Mouse (Mus musculus) midbrain, embryonic 13.5 days (tissue): Measurements from ENCODE around the gene Mfsd4b1. TPM values are rescaled to one million over a fixed set of nuclear protein-coding genes. Genes with fewer than 3 reads are reported as not detected.

ENCODE experiments used
- ATAC-seq: fragments of 200-750 bp; cut with Nextera tagmentation; 2 replicates; pipeline ENCODE4 v1.8.0; 2017; ENCODE audit warnings: mild to moderate bottlenecking, moderate TSS enrichment, moderate library complexity
- H3K27ac ChIP-seq: fragments of 300-500 bp; sonication (generic); 2 replicates; pipeline ENCODE4 v1.5.1; 2015; ENCODE audit warnings: inconsistent platforms, mild to moderate bottlenecking, moderate library complexity
- H3K27me3 ChIP-seq: fragments of 300-500 bp; sonication (generic); 2 replicates; pipeline ENCODE4 v1.6.1; 2015; ENCODE audit warnings: mild to moderate bottlenecking, inconsistent platforms
- H3K36me3 ChIP-seq: fragments of 300-500 bp; sonication (generic); 2 replicates; pipeline ENCODE4 v1.6.1; 2015; ENCODE audit warnings: mild to moderate bottlenecking, inconsistent platforms
- H3K4me1 ChIP-seq: fragments of 300-500 bp; sonication (generic); replicated peaks from 2 replicates; pipeline ENCODE4 v1.6.1; 2015; ENCODE audit warnings: inconsistent platforms
- H3K4me2 ChIP-seq: fragments of 300-500 bp; sonication (generic); replicated peaks from 2 replicates; pipeline ENCODE4 v1.6.1; 2015; ENCODE audit warnings: moderate library complexity, mild to moderate bottlenecking, inconsistent platforms
- H3K4me3 ChIP-seq: fragments of 300-500 bp; sonication (generic); replicated peaks from 2 replicates; pipeline ENCODE4 v1.5.1; 2015; ENCODE audit warnings: mild to moderate bottlenecking, inconsistent platforms
- H3K9ac ChIP-seq: fragments of 300-500 bp; sonication (generic); replicated peaks from 2 replicates; pipeline ENCODE4 v1.6.1; 2015; ENCODE audit warnings: mild to moderate bottlenecking, inconsistent platforms
- H3K9me3 ChIP-seq: fragments of 300-500 bp; sonication (generic); 2 replicates; pipeline ENCODE4 v1.6.1; 2016; ENCODE audit warnings: mild to moderate bottlenecking, inconsistent platforms
- WGBS: fragments of 180-500 bp; shearing (Covaris S2); methylation state at CpG from one replicate; pipeline ENCODE4 v1.1.7; 2015; 5-methylcytosine and 5-hydroxymethylcytosine counted together
- polyA plus RNA-seq: library from polyadenylated mRNA; unstranded; fragments of >200 nt; fragmentation: Nextera tagmentation; extraction: Ambion mirVana; gene quantifications from 2 replicates; pipeline ENCODE4 v1.2.1, GENCODE M21; 2015

Gene Mfsd4b1
- polyA plus RNA-seq, 1 experiment from 2014 or later, result 0.36 TPM

GRCm38 (mm10) chr10:39986466-39986865 is 38.6 kb downstream of the Mfsd4b1 start, which contains the start of gene Mfsd4b5:
TSS of gene Mfsd4b5 (minus strand) at chr10:39986646.
- Histone ChIP-seq H3K27ac (no peak within 1 kb of the TSS), H3K9me3 (no peaks in the 10 kb centered on the region), H3K4me3 (no peak within 1 kb of the TSS), H3K36me3 (no peaks in the 10 kb centered on the region), H3K27me3 (no peaks in the 10 kb centered on the region), H3K9ac (no peak within 1 kb of the TSS), H3K4me2 (no peak within 1 kb of the TSS), H3K4me1 (no peaks in the 10 kb centered on the region)
- ATAC-seq, result no peak
- WGBS, result 88% methylated on average over 12 of the region's 12 CpGs

GRCm38 (mm10) chr10:39982604-39983003 is 42.5 kb downstream of the Mfsd4b1 start:
- H3K4me1 ChIP-seq, result no peaks in the 10 kb centered on the region
- no peak overlapping the region for H3K4me2 ChIP-seq
- no peaks in the 10 kb centered on the region for H3K27me3 ChIP-seq
- H3K4me3 ChIP-seq, result no peak overlapping the region
- no peak overlapping the region for H3K9ac ChIP-seq
- no peaks in the 10 kb centered on the region for H3K36me3 ChIP-seq
- H3K27ac ChIP-seq, result no peak overlapping the region
- WGBS, result 78% methylated on average over 5 of the region's 5 CpGs
- H3K9me3 ChIP-seq, result 0 out of 2 replicates have a peak, but pooled peaks cover 8% of the 10 kb centered on the region
- no peak for ATAC-seq

- no peak overlapping the region for H3K4me2 ChIP-seq
- no peaks in the 10 kb centered on the region for H3K27me3 ChIP-seq
- ATAC-seq, result no peak
- no peak overlapping the region for H3K9ac ChIP-seq
- WGBS, result 95% methylated on average over 1 of the region's 1 CpGs
- H3K4me3 ChIP-seq, result no peak overlapping the region
- no peaks in the 10 kb centered on the region for H3K36me3 ChIP-seq
- no peak overlapping the region for H3K27ac ChIP-seq
- 0 out of 2 replicates have a peak, but pooled peaks cover 8% of the 10 kb centered on the region for H3K9me3 ChIP-seq
- H3K4me1 ChIP-seq, result no peaks in the 10 kb centered on the region
These were observed 46.8 kb downstream of the Mfsd4b1 start for GRCm38 (mm10) chr10:39978231-39978630.

- WGBS, result 95% methylated on average over 4 of the region's 4 CpGs
- 0 out of 2 replicates have a peak, but pooled peaks cover 8% of the 10 kb centered on the region for H3K9me3 ChIP-seq
- no peak for ATAC-seq
These were observed 47.7 kb downstream of the Mfsd4b1 start for GRCm38 (mm10) chr10:39977346-39977745.

DNA sequence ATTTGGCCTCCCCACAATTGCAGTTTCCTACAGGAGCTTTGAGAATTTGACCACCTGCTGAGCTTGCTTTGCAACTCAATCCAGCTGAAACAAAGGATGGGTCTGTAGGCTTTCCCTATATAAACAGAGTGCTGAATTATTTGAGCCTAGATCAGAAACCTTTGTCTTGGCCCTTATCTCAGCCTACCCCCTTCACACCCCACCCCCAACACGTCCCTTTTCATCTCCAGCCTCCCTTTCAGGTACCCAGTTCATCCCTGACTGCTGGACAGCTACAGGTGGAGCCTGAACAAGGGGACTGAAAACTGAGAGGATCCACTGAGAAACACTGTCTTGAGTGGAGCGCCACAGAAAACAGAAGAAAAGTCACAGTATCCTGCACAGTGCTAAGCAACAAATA is 49.3 kb downstream of the Mfsd4b1 start:
- no peak for ATAC-seq
- Histone ChIP-seq H3K4me1 (no peaks in the 10 kb centered on the region), H3K27me3 (no peaks in the 10 kb centered on the region), H3K4me3 (no peak overlapping the region), H3K4me2 (no peak overlapping the region), H3K9ac (no peak overlapping the region), H3K9me3 (0 out of 2 replicates have a peak, but pooled peaks cover 8% of the 10 kb centered on the region), H3K27ac (no peak overlapping the region), H3K36me3 (no peaks in the 10 kb centered on the region)
- 39% methylated on average over 2 of the region's 2 CpGs for WGBS

More at GRCm38 (mm10) chr10:39977346-39977745, 47.7 kb downstream of the Mfsd4b1 start:
- Histone ChIP-seq H3K4me1 (no peaks in the 10 kb centered on the region), H3K4me2 (no peak overlapping the region), H3K9ac (no peak overlapping the region), H3K27ac (no peak overlapping the region), H3K27me3 (no peaks in the 10 kb centered on the region), H3K4me3 (no peak overlapping the region), H3K36me3 (no peaks in the 10 kb centered on the region)

GRCm38 (mm10) chr10:39974982-39975381 is 50.1 kb downstream of the Mfsd4b1 start:
- H3K27me3 ChIP-seq, result no peaks in the 10 kb centered on the region
- no peak overlapping the region for H3K9ac ChIP-seq
- no peak for ATAC-seq
- 0 out of 2 replicates have a peak, but pooled peaks cover 8% of the 10 kb centered on the region for H3K9me3 ChIP-seq
- H3K4me1 ChIP-seq, result no peaks in the 10 kb centered on the region
- WGBS, result 71% methylated on average over 11 of the region's 11 CpGs
- H3K4me2 ChIP-seq, result no peak overlapping the region
- H3K36me3 ChIP-seq, result no peaks in the 10 kb centered on the region
- no peak overlapping the region for H3K4me3 ChIP-seq
- no peak overlapping the region for H3K27ac ChIP-seq

- Histone ChIP-seq H3K9ac (no peak overlapping the region), H3K27ac (no peak overlapping the region), H3K36me3 (no peaks in the 10 kb centered on the region), H3K27me3 (no peaks in the 10 kb centered on the region), H3K4me3 (no peak overlapping the region), H3K9me3 (no peaks in the 10 kb centered on the region), H3K4me1 (no peaks in the 10 kb centered on the region), H3K4me2 (no peak overlapping the region)
- no peak for ATAC-seq
- 86% methylated on average over 3 of the region's 3 CpGs for WGBS
These were observed 57.6 kb downstream of the Mfsd4b1 start for GRCm38 (mm10) chr10:39967512-39967911.

DNA sequence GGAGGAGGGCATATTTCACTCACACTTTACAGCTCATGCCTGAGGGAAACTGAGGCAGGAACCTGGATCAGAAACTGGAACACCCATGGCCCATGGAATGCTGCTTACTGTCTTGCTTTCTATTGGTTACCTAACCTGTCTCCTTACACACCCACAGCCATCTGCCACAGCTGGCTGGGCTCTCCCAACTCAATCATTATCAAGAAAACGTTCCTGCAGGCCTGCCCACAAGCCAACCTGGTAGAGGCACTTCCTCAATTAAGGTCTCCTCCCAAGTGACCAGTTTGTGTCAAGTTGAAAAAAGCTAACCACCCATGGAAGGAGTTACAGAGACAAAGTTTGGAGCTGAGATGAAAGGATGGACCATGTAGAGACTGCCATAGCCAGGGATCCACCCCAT is 63.2 kb downstream of the Mfsd4b1 start:
- H3K9me3 ChIP-seq, result no peaks in the 10 kb centered on the region
- H3K4me2 ChIP-seq, result no peak overlapping the region
- no peaks in the 10 kb centered on the region for H3K36me3 ChIP-seq
- H3K4me3 ChIP-seq, result no peak overlapping the region
- no peak overlapping the region for H3K27ac ChIP-seq
- H3K27me3 ChIP-seq, result peaks cover 21% of the 10 kb centered on the region
- no peak overlapping the region for H3K9ac ChIP-seq
- H3K4me1 ChIP-seq, result peaks cover 10% of the 10 kb centered on the region; the same call in 1 of the 2 replicates
- 65% methylated on average over 1 of the region's 1 CpGs for WGBS
- no peak for ATAC-seq

DNA sequence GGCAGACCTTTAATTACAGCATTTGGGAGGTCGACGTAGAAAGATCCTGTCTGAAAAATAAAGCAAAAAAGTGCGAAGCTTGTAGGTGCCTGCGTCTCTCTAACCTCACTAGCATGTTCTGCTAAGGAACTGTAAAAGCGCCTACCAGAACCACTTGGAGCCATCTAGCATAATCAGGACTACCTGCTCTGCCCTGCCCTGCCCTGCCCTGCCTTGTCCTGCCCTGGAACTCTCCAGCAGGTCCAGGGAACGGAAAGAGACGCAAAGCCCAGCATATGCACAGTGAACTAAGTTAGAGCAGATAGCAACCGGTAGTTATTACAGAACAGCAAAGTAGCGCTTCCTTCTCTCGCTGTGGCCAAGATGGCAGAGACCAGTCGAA is 64.6 kb downstream of the Mfsd4b1 start:
- 43% methylated on average over 11 of the region's 11 CpGs for WGBS
- Histone ChIP-seq H3K27ac (no peak overlapping the region), H3K9ac (no peak overlapping the region; the same call in 1 of the 2 replicates), H3K4me1 (peaks cover 10% of the 10 kb centered on the region; the same call in 1 of the 2 replicates), H3K9me3 (no peaks in the 10 kb centered on the region), H3K27me3 (peaks cover 21% of the 10 kb centered on the region), H3K4me2 (peak overlapping the region; percentile 77), H3K36me3 (no peaks in the 10 kb centered on the region), H3K4me3 (peak overlapping the region; percentile 51)
- peak; percentile 60 for ATAC-seq

- peak; percentile 99 for ATAC-seq
- peak within 1 kb of the TSS; percentile 77 for H3K4me2 ChIP-seq
- peak within 1 kb of the TSS; percentile 51 for H3K4me3 ChIP-seq
- H3K4me1 ChIP-seq, result peaks cover 10% of the 10 kb centered on the region; the same call in 1 of the 2 replicates
- under 1% methylated on average over 38 of the region's 38 CpGs for WGBS
- H3K27me3 ChIP-seq, result peaks cover 21% of the 10 kb centered on the region
- no peak within 1 kb of the TSS for H3K27ac ChIP-seq
- H3K36me3 ChIP-seq, result no peaks in the 10 kb centered on the region
- peak within 1 kb of the TSS; percentile 51 for H3K9ac ChIP-seq
- no peaks in the 10 kb centered on the region for H3K9me3 ChIP-seq
These were observed 65.2 kb downstream of the Mfsd4b1 start, which contains the start of gene Mfsd4b3 for GRCm38 (mm10) chr10:39959761-39960440. TSS of gene Mfsd4b3 (minus strand) at chr10:39960153.

DNA sequence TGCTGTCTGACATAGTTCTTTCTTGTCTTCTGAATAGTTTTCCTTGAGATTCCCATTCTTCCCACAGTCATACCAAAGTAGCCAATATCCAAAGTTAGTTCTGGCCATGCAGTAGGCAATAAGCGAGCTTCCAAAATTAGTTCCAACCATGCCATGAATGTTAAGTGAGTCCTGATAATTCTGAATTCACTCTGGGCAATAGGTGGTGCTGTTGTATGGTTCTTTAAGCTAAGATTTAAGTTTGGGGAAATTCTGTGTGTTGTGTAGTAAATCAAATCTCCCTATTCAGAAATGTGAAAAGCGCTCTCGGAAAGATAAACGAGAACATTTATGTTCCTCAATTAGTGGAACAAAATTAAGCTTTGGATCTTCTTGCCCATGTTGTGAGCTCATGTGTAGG is 66.8 kb downstream of the Mfsd4b1 start:
- H3K9ac ChIP-seq, result no peak overlapping the region
- H3K27me3 ChIP-seq, result peaks cover 21% of the 10 kb centered on the region
- peaks cover 10% of the 10 kb centered on the region; the same call in 1 of the 2 replicates for H3K4me1 ChIP-seq
- H3K4me2 ChIP-seq, result no peak overlapping the region
- H3K27ac ChIP-seq, result no peak overlapping the region
- H3K9me3 ChIP-seq, result no peaks in the 10 kb centered on the region
- no peaks in the 10 kb centered on the region for H3K36me3 ChIP-seq
- no peak for ATAC-seq
- H3K4me3 ChIP-seq, result no peak overlapping the region
- 78% methylated on average over 4 of the region's 4 CpGs for WGBS

DNA sequence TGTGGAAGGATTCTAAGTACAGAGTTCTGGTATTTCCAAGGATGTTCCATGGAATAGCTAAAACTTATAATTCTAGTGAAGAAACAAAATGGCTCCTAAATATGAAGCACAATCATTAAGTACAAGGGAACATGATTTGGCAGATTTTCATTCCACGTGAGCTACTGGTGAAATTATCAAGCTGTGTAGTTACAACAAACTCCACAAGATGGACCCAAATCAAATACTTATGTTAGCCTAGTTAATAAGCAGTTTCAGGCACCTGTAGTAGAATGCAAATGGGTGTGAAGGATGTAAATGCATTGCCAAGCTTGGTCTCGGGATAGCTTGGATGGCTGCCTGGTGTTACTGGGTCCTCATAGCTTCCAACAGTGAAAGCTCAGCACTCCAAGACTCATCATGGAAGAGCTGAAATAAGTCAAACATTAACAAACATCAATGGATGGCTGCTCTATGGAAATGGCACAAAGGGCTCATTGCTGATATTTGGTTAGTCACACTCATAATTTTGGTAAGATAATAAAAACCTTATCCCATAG is 68.7 kb downstream of the Mfsd4b1 start:
- Histone ChIP-seq H3K4me2 (no peak overlapping the region), H3K4me1 (peaks cover 10% of the 10 kb centered on the region; the same call in 1 of the 2 replicates), H3K9ac (no peak overlapping the region), H3K27ac (no peak overlapping the region), H3K27me3 (peaks cover 29% of the 10 kb centered on the region), H3K4me3 (no peak overlapping the region), H3K36me3 (no peaks in the 10 kb centered on the region), H3K9me3 (no peaks in the 10 kb centered on the region)
- WGBS, result 71% methylated on average over 2 of the region's 2 CpGs
- ATAC-seq, result no peak
